Mouse (Mus musculus) spleen, adult 2 months (tissue): Measurements from ENCODE around the gene Mrpl52.

ENCODE experiments used
- CTCF ChIP-seq: fragments of 200-500 bp; IDR thresholded peaks from 2 replicates; pipeline ENCODE4 v1.5.1; 2011; ENCODE audit warnings: mild to moderate bottlenecking, inconsistent platforms; ENCODE audit not compliant: insufficient read depth, insufficient read length, insufficient replicate concordance; ENCODE audit errors: extremely low read depth
- POLR2A ChIP-seq: fragments of 200-500 bp; IDR thresholded peaks from 2 replicates; pipeline ENCODE4 v1.6.1; 2011; ENCODE audit warnings: low read depth, low read length, inconsistent platforms

DNA sequence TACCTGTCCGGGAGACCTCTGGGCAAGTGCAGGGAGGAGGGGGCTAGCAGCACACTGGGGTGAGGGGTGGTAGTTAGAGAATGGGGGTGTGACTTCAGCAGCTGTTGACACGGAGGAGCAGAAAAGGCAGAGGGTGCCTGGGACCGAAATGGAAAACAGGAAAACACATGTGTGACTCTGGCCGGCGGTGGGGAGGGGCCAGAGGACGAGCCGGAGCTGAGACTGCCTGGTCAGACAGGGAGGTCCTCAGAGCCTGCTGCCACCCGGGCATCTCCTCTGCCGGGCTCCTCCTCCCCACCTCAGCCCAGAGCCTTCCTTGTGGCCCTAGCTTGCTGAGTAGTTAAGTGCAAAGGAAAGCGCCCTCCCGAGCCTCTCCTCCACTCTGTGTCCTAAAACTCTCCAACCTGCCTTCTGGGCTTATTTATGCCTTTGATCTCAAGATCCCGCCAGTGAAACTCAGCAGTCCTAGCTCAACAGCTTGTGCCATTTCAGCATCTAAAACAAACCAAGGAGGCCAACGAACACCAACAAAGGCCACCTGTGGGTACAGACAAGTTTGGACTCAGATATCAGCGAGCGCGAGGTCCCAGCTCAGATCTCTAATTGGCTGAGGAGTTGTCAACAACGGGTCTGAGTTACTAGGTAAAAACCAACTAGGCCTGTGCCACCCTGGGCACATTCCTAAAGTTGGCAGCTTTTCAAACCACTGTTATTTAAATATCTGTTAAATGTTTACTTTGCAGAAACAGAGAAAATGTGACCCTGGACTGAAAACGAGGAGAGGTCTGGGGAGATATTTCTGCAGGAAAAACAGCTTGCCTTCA, 12.6 kb upstream of the Mrpl52 start:
- no peak for TF ChIP-seq CTCF
- TF ChIP-seq POLR2A = no peak
